Mouse (Mus musculus) liver, embryonic 14.5 days (tissue): ENCODE measurements around the gene Fam240a. TPM values are rescaled to one million over a fixed set of nuclear protein-coding genes. Genes with fewer than 3 reads are reported as not detected.

Experiments used
- ATAC-seq: fragments of 200-750 bp; cut with Nextera tagmentation; 2 replicates; pipeline ENCODE4 v1.8.0; 2017; ENCODE audit warnings: moderate number of reproducible peaks, mild to moderate bottlenecking, moderate library complexity; ENCODE audit not compliant: insufficient read depth
- DNase-seq, 3 experiments: peaks; one replicate each; pipeline ENCODE4 v3.0.0-alpha.2; 2012 to 2013; ENCODE audit warnings: low read depth in 3 of 3, low spot score in 3 of 3
- H3K27ac ChIP-seq: fragments of 300-500 bp; sonication (generic); 2 replicates; pipeline ENCODE4 v1.5.1; 2014; ENCODE audit warnings: moderate library complexity, mild to moderate bottlenecking, control low read depth, inconsistent platforms
- H3K27me3 ChIP-seq: fragments of 300-500 bp; sonication (generic); 2 replicates; pipeline ENCODE4 v1.6.1; 2014; ENCODE audit warnings: mild to moderate bottlenecking, low read length, moderate library complexity; ENCODE audit not compliant: control insufficient read depth, insufficient read depth
- H3K36me3 ChIP-seq: fragments of 300-500 bp; sonication (generic); replicated peaks from 2 replicates; pipeline ENCODE4 v1.6.1; 2014; ENCODE audit warnings: low read depth; ENCODE audit not compliant: control insufficient read depth, insufficient read depth
- H3K4me1 ChIP-seq, 2 experiments: fragments of 200-500 bp in 1 of 2; fragments of 300-500 bp in 1 of 2; sonication (generic) in 1 of 2; replicated peaks; 2 replicates each; pipeline ENCODE4 v1.6.1; 2012 to 2014; ENCODE audit warnings: antibody characterized with exemption in 1 of 2, inconsistent platforms in 1 of 2, low read length in 1 of 2; ENCODE audit not compliant: control insufficient read depth in 2 of 2, insufficient read depth in 2 of 2
- H3K4me2 ChIP-seq: fragments of 300-500 bp; sonication (generic); 2 replicates; pipeline ENCODE4 v1.6.1; 2014; ENCODE audit warnings: low read depth, mild to moderate bottlenecking, control low read depth, moderate library complexity
- H3K4me3 ChIP-seq, 2 experiments: fragments of 200-500 bp in 1 of 2; fragments of 300-500 bp in 1 of 2; sonication (generic) in 1 of 2; 2 replicates each; pipeline ENCODE4 v1.5.1; 2012 to 2014; ENCODE audit warnings: low read depth in 2 of 2, low read length in 2 of 2, mild to moderate bottlenecking in 2 of 2, control low read depth in 1 of 2, inconsistent platforms in 1 of 2, moderate library complexity in 1 of 2; ENCODE audit not compliant: insufficient read depth in 1 of 2
- H3K9ac ChIP-seq: fragments of 300-500 bp; sonication (generic); replicated peaks from 2 replicates; pipeline ENCODE4 v1.6.1; 2014; ENCODE audit warnings: mild to moderate bottlenecking, control low read depth, moderate library complexity
- H3K9me3 ChIP-seq: fragments of 300-500 bp; sonication (generic); 2 replicates; pipeline ENCODE4 v1.6.1; 2016; ENCODE audit warnings: low read length, mixed read lengths; ENCODE audit not compliant: control insufficient read depth
- CTCF ChIP-seq: IDR thresholded peaks from 2 replicates; pipeline ENCODE4 v1.5.1; 2016; ENCODE audit warnings: antibody characterized with exemption, low read depth, control low read depth
- EP300 ChIP-seq: IDR thresholded peaks from 2 replicates; pipeline ENCODE4 v1.6.1; 2016; ENCODE audit warnings: antibody characterized with exemption, low read depth
- WGBS: fragments of 180-500 bp; shearing (Covaris S2); extraction: QIAGEN DNeasy Blood & Tissue Kit; methylation state at CpG from one replicate; pipeline ENCODE4 v1.1.7; 2014; ENCODE audit not compliant: insufficient replicate concordance; 5-methylcytosine and 5-hydroxymethylcytosine counted together
- polyA plus RNA-seq, 2 experiments: library from polyadenylated mRNA; depleted of rRNA in 1 of 2; stranded (reverse) in 1 of 2; unstranded in 1 of 2; fragments of >200 nt; fragmentation: Nextera tagmentation in 1 of 2; extraction: Ambion mirVana in 1 of 2; gene quantifications; 2 replicates each; pipeline versions ENCODE4 v1.2.1 to v1.2.3; 2012 to 2014

The Fam240a gene
- polyA plus RNA-seq, 2 experiments, result not detected

DNA sequence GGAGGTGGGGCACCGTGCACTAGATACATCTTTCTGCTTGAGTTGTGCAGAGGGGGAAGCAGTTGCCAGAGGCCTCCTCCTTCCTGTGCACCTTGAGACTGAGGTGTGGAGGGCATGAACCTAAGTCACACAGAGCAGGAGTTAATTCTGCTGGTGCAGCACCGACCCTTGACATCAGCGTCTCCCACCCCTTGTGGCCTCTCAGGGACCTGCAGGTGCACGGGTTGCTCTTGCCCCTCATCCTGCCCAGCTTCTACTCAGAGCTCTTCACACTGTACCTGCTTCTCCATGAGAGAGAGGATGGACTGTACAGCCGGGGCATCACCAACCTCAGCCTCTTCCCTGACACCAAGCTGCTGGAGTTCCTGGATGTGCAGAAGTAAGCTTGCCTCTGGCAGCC, 21.2 kb downstream of the Fam240a start:
- no peak for ATAC-seq
- no peak overlapping the region for H3K9ac ChIP-seq
- H3K27me3 ChIP-seq, result no peaks in the 10 kb centered on the region
- no peaks in the 10 kb centered on the region for H3K4me1 ChIP-seq
- H3K9me3 ChIP-seq, result no peaks in the 10 kb centered on the region
- no peak overlapping the region for H3K4me3 ChIP-seq
- TF ChIP-seq CTCF, result peak; percentile 32; the same call in 1 of the 2 replicates
- no peak for TF ChIP-seq EP300
- H3K36me3 ChIP-seq, result no peaks in the 10 kb centered on the region
- no peak overlapping the region for H3K4me2 ChIP-seq
- 32% methylated on average over 5 of the region's 5 CpGs for WGBS
- H3K27ac ChIP-seq, result no peak overlapping the region
- DNase-seq, result no peak

DNA sequence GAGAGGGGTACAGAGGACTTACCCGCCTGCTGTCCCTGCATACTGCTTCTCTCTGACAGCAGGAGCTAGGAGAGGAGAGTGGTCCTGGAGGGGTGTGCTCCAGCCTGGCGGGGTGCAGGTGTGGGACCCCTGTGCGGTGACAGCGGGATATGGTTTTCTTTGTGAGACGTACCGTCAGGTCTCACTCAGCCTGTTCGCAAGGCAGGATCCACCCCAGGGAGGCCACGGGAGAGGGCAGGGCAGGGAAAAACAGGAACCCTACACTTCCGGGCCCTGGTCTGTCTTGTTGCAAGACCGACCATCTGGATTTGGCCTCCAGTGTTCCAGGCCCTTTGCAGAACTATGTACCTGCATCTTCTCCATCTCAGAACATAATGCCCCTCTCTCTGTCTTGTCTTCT, 23.2 kb downstream of the Fam240a start:
- no peak for TF ChIP-seq EP300
- TF ChIP-seq CTCF, result no peak
- H3K27ac ChIP-seq, result no peak overlapping the region

DNA sequence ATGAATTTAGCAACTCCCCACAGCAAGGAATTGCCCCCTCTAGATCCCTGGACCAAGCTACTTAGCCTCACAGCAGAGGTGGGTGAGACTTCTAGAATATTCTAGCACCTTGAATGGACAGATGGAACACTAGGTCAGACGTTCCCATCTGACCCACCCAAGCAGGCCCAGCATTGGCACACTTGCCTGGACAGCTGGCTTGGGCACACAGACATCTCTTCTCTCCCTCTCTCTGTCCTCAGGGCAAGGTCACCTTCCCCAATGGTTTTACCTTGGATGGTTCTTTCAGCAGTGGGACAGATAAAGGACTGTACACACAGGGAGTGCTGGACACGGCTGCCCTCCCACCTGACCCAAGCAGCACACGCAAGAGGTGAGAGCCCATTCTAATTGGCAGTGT, 24.1 kb downstream of the Fam240a start:
- ATAC-seq, result no peak
- Histone ChIP-seq H3K27me3 (no peaks in the 10 kb centered on the region), H3K4me3 (no peak overlapping the region), H3K9me3 (no peaks in the 10 kb centered on the region), H3K4me1 (peaks cover 0 to 3% of the 10 kb centered on the region in 2 experiments; a peak in 1 of 4 replicates), H3K9ac (no peak overlapping the region), H3K4me2 (no peak overlapping the region), H3K36me3 (no peaks in the 10 kb centered on the region), H3K27ac (no peak overlapping the region)
- 64% methylated on average over 3 of the region's 3 CpGs for WGBS
- TF ChIP-seq CTCF (no peak), EP300 (no peak)
- DNase-seq, result no peak

More for the DNA sequence above, 23.2 kb downstream of the Fam240a start:
- ATAC-seq (no peak), DNase-seq (no peak)
- Histone ChIP-seq H3K4me3 (no peak overlapping the region), H3K4me1 (peaks cover 0 to 3% of the 10 kb centered on the region in 2 experiments; a peak in 1 of 4 replicates), H3K9ac (no peak overlapping the region), H3K9me3 (no peaks in the 10 kb centered on the region), H3K4me2 (no peak overlapping the region), H3K27me3 (no peaks in the 10 kb centered on the region), H3K36me3 (no peaks in the 10 kb centered on the region)
- WGBS, result 33% methylated on average over 10 of the region's 10 CpGs

DNA sequence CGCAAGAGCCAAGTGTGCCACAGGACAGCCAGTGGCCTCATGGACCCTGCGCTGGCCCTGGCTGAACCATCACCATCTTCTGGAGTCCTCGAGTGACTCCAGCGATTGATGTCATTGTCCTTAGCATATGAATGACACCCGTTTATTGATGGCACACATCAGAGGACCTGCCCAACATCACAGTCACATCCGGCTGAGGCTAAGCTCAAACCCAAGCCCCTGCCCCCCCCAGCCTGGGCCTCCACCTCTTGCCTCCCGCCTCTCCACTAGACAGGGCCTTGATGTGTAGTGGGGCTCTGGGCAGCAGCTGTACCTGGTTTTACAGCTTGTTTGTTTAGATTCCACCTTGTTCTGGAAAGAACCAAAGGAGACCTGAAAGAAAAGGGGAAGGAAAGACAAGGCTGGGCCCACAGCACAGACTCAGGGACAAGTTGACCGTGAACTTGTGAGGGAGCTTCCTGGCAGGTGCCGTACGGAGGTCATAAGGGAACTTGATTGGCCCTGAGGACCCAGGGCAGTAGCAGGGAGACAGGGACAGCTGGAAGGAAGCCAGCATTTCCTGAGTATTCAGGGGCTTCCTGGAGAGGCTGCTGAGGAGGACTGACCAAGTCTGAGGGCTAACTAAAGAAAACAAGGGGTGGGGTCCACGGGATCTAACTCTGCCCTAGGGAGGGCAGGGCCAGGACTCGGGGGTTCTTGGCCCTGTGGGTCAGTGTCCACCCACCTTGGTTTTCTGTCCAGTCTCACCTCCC, 25.4 kb downstream of the Fam240a start:
- no peak for ATAC-seq
- 40% methylated on average over 12 of the region's 12 CpGs for WGBS
- Histone ChIP-seq H3K4me2 (no peak overlapping the region), H3K27me3 (no peaks in the 10 kb centered on the region), H3K9ac (no peak overlapping the region), H3K36me3 (no peaks in the 10 kb centered on the region), H3K4me1 (peaks cover 0 to 3% of the 10 kb centered on the region in 2 experiments; a peak in 1 of 4 replicates), H3K4me3 (no peak overlapping the region), H3K27ac (no peak overlapping the region), H3K9me3 (no peaks in the 10 kb centered on the region)
- DNase-seq, result no peak
- TF ChIP-seq EP300 (no peak), CTCF (no peak)

DNA sequence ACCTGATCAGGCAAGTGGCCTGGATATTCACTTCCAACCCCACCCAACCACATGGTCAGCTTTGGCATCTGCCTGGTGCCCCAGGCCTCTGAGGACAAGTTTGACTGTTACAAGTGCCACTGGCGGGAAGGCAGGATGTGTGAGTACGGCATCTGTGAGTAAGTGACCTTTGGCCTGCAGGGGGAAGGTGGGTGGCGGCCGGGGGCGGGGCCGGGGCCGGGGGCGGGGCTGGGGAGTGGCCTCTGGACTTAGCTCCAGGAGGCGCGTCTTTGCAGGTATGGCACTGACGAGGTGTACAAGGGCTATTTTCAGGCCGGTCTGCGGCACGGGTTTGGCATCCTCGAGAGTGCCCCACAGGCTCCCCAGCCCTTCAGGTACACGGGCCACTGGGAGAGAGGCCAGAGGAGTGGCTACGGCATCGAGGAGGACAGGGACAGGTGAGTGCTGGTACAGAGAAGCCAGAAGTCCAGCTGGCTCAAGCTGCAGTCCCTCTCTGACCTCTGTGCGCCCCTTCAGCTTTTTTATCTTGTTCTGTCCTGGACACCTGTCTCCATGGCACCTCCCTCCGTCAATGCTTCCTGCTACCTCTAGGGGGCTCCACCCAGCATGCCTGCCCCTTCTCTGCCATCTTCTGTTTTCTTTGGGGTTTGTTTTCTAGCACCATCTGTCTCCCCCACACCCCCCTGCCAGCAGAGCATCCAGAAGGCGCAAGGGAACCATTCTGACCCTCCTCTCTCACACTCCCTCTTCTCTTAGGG, 26.5 kb downstream of the Fam240a start:
- no peaks in the 10 kb centered on the region for H3K36me3 ChIP-seq
- DNase-seq (no peak), ATAC-seq (peak; percentile 42)
- H3K4me2 ChIP-seq, result 0 out of 2 replicates have a peak overlapping the region, but pooled peaks have one; percentile 2
- peaks cover 0 to 3% of the 10 kb centered on the region in 2 experiments; a peak in 1 of 4 replicates for H3K4me1 ChIP-seq
- no peak overlapping the region for H3K9ac ChIP-seq
- no peak overlapping the region for H3K4me3 ChIP-seq
- TF ChIP-seq EP300 (no peak), CTCF (peak; percentile 71)
- H3K27ac ChIP-seq, result no peak overlapping the region
- no peaks in the 10 kb centered on the region for H3K27me3 ChIP-seq
- WGBS, result 14% methylated on average over 21 of the region's 21 CpGs
- H3K9me3 ChIP-seq, result no peaks in the 10 kb centered on the region
